Mouse (Mus musculus) neutrophil, adult 5-6 weeks (primary cell): ENCODE measurements around the gene Napsa. TPM values are rescaled to one million over a fixed set of nuclear protein-coding genes. Genes with fewer than 3 reads are reported as not detected.

Source experiments
- ATAC-seq: fragments of 151-379, 151-347 bp; 2 replicates; pipeline ENCODE4 v1.8.0; 2017; ENCODE audit warnings: mild to moderate bottlenecking, moderate TSS enrichment; ENCODE audit not compliant: insufficient number of reproducible peaks, poor library complexity, low FRiP score, severe bottlenecking; ENCODE audit errors: extremely low read depth
- total RNA-seq: library from RNA; stranded (forward); fragments of 200-1000 nt; gene quantifications from 2 replicates; pipeline ENCODE4 v1.2.3, GENCODE M21; 2017

Gene Napsa
- total RNA-seq, 1 experiment from 2014 or later = 117 TPM

GRCm38 (mm10) chr7:44537009-44537408 is 35.2 kb upstream of the Napsa start:
- no peak for ATAC-seq

GRCm38 (mm10) chr7:44537496-44537895 is 34.7 kb upstream of the Napsa start:
- no peak for ATAC-seq

GRCm38 (mm10) chr7:44538756-44539624 is 33.2 kb upstream of the Napsa start:
- no peak for ATAC-seq

- ATAC-seq = no peak
These were observed 29.6 kb upstream of the Napsa start for GRCm38 (mm10) chr7:44542555-44542954.

GRCm38 (mm10) chr7:44543071-44543470 is 29.1 kb upstream of the Napsa start:
- ATAC-seq = no peak

- ATAC-seq = no peak
These were observed 25.9 kb upstream of the Napsa start for GRCm38 (mm10) chr7:44546274-44546673.

GRCm38 (mm10) chr7:44547041-44547440 is 25.1 kb upstream of the Napsa start:
- ATAC-seq = no peak

GRCm38 (mm10) chr7:44547725-44548124 is 24.5 kb upstream of the Napsa start:
- ATAC-seq = no peak

GRCm38 (mm10) chr7:44548497-44549087 is 23.6 kb upstream of the Napsa start, which contains the start of gene Pold1:
Gene Pold1, minus strand, starts transcription at chr7:44548849.
- peak; percentile 88 for ATAC-seq

- no peak for ATAC-seq
These were observed 22.4 kb upstream of the Napsa start for GRCm38 (mm10) chr7:44549621-44550408.

- ATAC-seq = no peak
These were observed 21.8 kb upstream of the Napsa start for GRCm38 (mm10) chr7:44550409-44550678.

GRCm38 (mm10) chr7:44551301-44551700 is 20.9 kb upstream of the Napsa start:
- ATAC-seq = no peak

- ATAC-seq = no peak
These were observed 20.4 kb upstream of the Napsa start for GRCm38 (mm10) chr7:44551731-44552130.

GRCm38 (mm10) chr7:44552141-44552908 is 19.9 kb upstream of the Napsa start:
- ATAC-seq = no peak

- peak; percentile 31; the same call in 1 of the 2 replicates for ATAC-seq
These were observed 18.9 kb upstream of the Napsa start for GRCm38 (mm10) chr7:44553196-44553764.

- ATAC-seq = peak; percentile 85
These were observed 18.4 kb upstream of the Napsa start, which contains the start of gene Nr1h2 for GRCm38 (mm10) chr7:44553826-44554225. Gene Nr1h2, minus strand, starts transcription at chr7:44553951.

- ATAC-seq = no peak
These were observed 14.6 kb upstream of the Napsa start for GRCm38 (mm10) chr7:44557629-44558028.
